Mouse (Mus musculus) heart, adult 2 months (tissue): ENCODE results near the gene Ddah2.

Source experiments
- CTCF ChIP-seq: fragments of 200-600 bp; IDR thresholded peaks from 2 replicates; pipeline ENCODE4 v1.8.1; 2022; ENCODE audit warnings: antibody characterized with exemption, mild to moderate bottlenecking, moderate library complexity
- EP300 ChIP-seq: fragments of 200-500 bp; IDR thresholded peaks from 2 replicates; pipeline ENCODE4 v1.6.1; 2011; ENCODE audit warnings: low read depth, low read length, control low read depth; ENCODE audit not compliant: insufficient read depth
- POLR2A ChIP-seq: fragments of 200-500 bp; IDR thresholded peaks from 2 replicates; pipeline ENCODE4 v1.6.1; 2011; ENCODE audit warnings: mild to moderate bottlenecking, low read depth, low read length, control low read depth; ENCODE audit not compliant: insufficient read depth

GRCm38 (mm10) chr17:35058911-35059892 is at the start of gene Ddah2:
- TF ChIP-seq CTCF (peak; percentile 84), POLR2A (peak; percentile 81), EP300 (peak; percentile 62; the same call in 1 of the 2 replicates)
